Mouse (Mus musculus) neutrophil, adult 5-6 weeks (primary cell): ENCODE data around the gene Atp12a. TPM values are rescaled to one million over a fixed set of nuclear protein-coding genes. Genes with fewer than 3 reads are reported as not detected.

Experiments used
- ATAC-seq: fragments of 151-379, 151-347 bp; 2 replicates; pipeline ENCODE4 v1.8.0; 2017; ENCODE audit warnings: mild to moderate bottlenecking, moderate TSS enrichment; ENCODE audit not compliant: insufficient number of reproducible peaks, poor library complexity, low FRiP score, severe bottlenecking; ENCODE audit errors: extremely low read depth
- total RNA-seq: library from RNA; stranded (forward); fragments of 200-1000 nt; gene quantifications from 2 replicates; pipeline ENCODE4 v1.2.3, GENCODE M21; 2017

Atp12a gene
- not detected in 2 replicates for total RNA-seq

DNA sequence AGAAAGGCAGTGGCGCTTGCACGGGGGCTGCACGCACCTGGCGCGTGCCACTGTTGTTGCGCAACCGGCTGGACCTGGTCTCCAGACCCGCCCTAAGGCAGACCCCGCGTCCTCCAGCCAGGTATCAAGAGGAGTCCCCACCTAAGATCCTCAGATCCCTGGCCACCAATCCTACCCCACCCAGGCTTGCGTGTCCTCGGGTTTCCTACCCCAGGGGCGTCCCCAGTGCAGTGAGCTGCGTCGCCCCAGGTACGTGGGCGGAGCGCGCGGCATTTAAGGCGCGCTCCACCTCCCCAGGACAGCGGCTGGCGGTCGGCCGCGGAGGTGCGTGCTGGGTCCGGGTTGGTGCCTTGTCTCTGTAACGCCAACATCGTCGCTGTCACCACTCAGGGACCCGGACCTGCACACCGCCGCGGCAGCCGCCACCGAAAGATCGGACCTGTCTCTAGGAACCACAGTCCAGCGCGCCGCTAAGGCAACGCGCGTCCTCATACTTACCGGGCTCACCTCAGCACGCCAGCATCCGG is at the start of gene Atp12a:
Gene Atp12a, plus strand, starts transcription at position 358 of the 527 bp plus-strand sequence.
- ATAC-seq: no peak

GRCm38 (mm10) chr14:56315519-56315918 is 49.3 kb upstream of the Atp12a start:
- no peak for ATAC-seq

DNA sequence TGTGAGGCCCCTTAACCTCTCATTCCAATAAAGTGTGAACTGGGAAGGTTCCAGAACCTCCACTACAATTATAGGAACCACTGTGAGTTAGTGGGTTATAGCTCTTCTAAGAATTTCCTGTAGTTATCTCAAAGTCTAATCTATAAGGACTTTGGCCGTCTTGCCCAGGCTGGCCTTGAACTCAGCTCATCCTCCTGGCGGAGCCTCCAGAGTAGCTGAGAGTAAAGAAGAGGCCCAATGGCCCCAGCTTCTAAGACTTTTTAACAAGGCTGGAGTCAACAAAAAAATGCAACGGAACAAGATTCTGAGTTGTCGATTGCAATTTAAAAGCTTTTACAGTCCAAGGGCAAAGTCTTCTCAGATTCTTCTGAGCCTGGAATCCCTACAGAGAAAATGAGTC is 48.5 kb upstream of the Atp12a start:
- ATAC-seq: no peak

- no peak for ATAC-seq
Observed at GRCm38 (mm10) chr14:56322982-56323381, 41.9 kb upstream of the Atp12a start.

GRCm38 (mm10) chr14:56325038-56325437 is 39.8 kb upstream of the Atp12a start:
- ATAC-seq: no peak

DNA sequence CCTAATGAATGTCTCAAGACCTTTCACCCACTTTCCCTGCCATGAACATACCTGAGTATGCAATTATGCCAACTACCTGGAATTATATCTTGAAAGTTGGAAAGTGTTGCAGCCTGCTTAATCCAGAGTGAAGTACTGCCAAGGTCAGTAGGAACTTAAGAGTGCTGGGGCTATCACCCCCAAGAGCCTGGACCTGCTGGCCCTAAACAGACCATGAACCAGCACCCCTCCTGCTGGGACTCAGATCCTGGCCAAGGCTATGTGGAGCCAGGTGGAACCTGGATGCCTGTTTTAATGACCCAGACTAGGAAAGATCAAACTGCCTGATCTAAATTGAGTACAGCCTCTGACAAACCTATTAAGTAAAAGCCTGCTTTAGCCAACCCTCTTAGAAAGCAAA is 31.2 kb upstream of the Atp12a start:
- no peak for ATAC-seq

DNA sequence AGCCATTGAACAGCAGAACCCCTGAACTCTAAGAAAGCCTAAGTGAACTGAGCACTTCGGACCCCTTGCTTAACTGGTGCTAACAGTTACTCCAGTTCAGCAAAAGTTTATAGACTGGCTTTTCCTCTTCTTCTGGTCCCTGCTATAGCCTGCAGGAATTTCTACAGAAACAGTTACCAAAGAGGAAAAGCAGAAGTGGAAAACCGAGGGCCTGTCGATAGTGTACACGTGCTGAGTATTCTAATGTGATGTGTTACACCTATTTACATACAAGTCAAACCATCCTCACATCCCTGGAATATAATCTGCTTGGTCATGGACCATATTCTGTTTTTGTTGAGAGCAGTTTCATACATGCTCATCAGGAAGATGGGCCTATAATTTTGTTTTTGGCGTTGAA is 30.4 kb upstream of the Atp12a start:
- ATAC-seq: no peak

- ATAC-seq: no peak
Observed at GRCm38 (mm10) chr14:56336032-56336431, 28.8 kb upstream of the Atp12a start.

DNA sequence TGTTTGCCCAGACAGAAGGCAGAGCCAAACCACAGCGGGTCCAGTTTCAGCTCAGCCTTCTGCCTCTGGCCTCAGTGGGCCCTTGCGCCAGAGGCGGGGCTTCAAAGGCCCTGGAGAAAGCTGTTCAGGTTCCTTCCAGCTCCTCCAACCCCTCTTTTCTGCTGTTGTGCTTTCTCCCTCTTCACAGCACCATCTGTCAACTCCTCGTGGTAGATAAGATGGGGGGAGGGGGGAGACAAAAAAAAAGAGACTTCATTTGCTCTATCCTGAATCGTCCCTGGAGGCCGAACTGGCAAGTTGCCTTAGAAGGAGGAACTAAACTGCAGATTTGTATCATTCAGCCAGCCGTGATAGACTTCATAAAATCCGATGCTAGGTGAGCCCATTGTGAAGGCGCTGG is 27.8 kb upstream of the Atp12a start:
- no peak for ATAC-seq

GRCm38 (mm10) chr14:56337696-56338095 is 27.2 kb upstream of the Atp12a start:
- ATAC-seq: no peak

- no peak for ATAC-seq
Observed at GRCm38 (mm10) chr14:56338882-56339442, 25.9 kb upstream of the Atp12a start.

GRCm38 (mm10) chr14:56348704-56349103 is 16.2 kb upstream of the Atp12a start:
- ATAC-seq: no peak

DNA sequence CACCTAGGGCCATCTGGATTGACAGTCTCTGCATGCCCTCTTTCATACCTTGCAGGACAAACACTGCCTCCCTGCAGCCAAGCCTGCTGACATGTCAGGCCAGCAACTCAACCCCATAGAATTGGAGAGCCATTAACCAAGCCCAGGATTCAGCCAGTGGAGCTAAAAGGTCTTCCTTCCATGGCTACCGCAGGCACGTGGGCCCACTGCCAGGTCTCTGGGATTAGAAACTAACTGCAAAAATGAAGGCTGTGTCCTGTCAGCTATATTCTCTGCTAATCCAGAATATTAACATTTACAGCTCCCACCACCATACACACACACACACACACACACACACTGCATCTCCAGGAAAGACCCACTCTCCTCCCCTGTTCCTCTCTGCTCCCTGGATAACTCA is 15.3 kb upstream of the Atp12a start:
- no peak for ATAC-seq

DNA sequence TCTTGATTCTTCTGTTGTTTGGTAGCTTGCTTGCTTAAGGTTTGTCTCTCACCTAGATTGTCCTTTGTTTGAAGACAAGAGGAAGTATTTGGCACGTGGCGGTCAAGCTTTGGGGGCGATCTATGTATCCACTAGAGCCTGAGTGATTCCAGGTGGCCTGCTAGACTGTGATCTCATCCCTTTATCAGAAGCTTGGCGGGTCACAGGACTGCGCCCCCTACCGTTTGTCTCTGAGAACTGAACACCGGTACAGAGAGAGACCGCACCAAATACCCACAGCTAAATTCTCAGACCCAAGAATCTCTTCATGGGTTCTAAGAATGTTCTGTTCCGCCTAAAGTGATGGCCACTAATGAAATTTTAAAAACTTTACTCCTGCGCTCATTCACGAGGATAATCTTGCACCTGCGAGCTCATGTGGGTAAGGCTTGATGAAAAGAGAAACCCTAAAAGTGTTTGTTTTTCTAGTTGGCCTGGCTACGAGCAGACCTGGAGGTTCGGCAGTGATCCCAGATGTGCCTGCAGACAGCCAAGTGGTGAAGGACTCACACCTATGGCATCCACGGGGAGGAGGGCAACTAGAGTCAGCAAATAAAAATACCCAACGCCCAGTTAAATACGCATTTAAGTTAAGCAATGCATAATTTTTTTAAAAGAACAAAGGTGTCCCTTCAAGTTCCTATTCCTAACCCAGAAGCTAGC is 12.8 kb upstream of the Atp12a start:
- no peak for ATAC-seq

GRCm38 (mm10) chr14:56354803-56355202 is 10.1 kb upstream of the Atp12a start:
- ATAC-seq: no peak

GRCm38 (mm10) chr14:56355396-56355795 is 9.5 kb upstream of the Atp12a start:
- no peak for ATAC-seq

- no peak for ATAC-seq
Observed at GRCm38 (mm10) chr14:56356196-56356595, 8.7 kb upstream of the Atp12a start.

DNA sequence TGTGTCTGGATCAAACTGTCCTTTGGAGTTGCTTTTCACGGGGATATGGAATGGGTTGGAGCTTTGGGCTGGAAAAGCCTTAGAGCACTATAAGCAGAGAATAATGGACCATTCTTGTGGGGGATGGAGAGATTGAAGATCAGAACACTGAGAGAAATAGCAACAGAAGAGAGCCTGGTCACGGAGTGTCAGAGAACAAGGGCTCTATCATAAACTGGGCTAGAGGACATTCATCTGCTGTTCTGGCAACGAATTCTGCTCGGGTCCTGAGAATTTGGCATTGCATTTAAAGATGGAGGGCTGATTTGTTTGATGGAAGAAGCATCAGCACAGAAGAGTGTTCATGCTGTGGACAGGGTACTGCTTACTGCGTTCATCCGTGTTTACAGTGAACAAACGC is 6.4 kb upstream of the Atp12a start:
- no peak for ATAC-seq

GRCm38 (mm10) chr14:56359131-56359530 is 5.7 kb upstream of the Atp12a start:
- no peak for ATAC-seq

- ATAC-seq: no peak
Observed at GRCm38 (mm10) chr14:56365292-56365691, 424 bp downstream of the Atp12a start.

GRCm38 (mm10) chr14:56366712-56367111 is 1.8 kb downstream of the Atp12a start:
- no peak for ATAC-seq
